Mouse (Mus musculus) hematopoietic multipotent progenitor cell, adult 10-12 weeks (in vitro differentiated cells): ENCODE measurements around the gene Cklf. TPM values are rescaled to one million over a fixed set of nuclear protein-coding genes. Genes with fewer than 3 reads are reported as not detected.

Experiments used
- polyA plus RNA-seq: library from polyadenylated mRNA; stranded (reverse); fragments of >175 nt; gene quantifications from 2 replicates; pipeline ENCODE4 v1.2.3, GENCODE M21; 2012; ENCODE audit warnings: low replicate concordance

Cklf gene
- polyA plus RNA-seq, result 11.3 and 21.4 TPM in 2 replicates

DNA sequence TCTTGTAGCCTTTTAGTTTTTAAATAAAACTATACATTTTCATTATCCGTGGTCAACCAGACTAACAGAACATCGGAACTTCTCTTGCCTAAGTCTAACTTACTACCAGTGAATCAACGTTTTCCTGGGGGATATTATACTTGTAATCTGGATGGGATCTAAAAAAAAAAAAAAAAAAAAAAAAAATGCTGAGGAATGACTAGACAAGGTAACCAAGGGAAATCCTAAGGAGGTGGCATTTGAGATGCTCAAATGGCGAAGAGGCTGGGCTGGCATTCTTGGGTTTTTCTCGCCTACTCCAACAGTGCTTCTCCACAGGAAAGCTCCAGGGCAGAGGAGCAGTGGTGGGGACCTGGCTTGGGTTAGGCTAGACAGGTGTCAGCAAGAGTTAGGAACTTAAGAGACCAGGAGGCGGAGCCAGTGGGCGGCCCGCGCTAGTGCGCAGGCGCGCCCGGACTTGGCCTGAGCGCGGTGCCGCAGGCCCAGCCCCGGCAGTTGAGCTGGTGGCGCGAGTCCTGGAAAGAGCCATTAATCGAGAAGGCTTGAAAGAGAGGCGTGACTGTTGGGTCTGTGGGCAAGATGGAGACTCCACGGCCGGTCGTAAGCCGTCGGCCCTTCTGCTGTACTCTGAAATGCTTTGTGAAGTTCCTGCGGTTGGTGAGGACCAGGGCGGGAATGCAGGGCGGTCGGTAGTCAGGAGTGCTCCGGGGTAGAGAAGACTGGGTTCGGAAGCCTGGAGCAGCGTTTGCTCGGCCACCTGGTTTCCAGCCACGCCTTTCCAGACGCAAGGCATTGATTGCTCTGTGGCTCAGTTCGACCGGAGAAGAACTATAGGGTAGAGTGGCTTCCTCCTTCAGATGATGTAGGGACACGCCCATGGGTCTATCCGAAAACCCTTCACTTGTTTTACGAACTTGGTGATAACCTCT is at the start of gene Cklf:
TSS of gene Cklf (plus strand) at position 423 of the 929 bp plus-strand sequence.

DNA sequence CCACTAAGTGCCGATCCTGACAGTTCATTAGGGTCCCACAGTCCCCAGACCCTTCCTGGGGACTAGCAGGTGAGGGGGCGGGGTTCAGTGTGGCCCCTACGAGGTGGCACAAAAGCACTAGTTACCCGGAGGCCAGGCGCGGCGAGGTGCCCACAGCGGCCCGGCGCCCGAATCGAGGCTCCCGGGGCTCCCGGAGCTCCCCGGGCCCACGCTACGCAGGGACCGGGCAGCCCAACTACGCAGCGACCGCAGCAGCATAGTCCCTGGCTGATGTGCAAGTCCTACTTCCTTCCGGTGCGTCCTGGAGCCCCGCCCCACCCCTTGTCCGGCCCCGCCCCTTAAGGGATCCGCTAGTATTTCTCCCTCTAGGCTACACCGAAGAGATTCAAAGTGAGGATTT is 2.4 kb upstream of the Cklf start, which contains the start of gene Tk2:
TSS of gene Tk2 (minus strand) at position 283 of the 400 bp plus-strand sequence.

GRCm38 (mm10) chr8:104293081-104293480 is 42.4 kb downstream of the Cklf start, which contains the start of gene Cmtm2a:
Gene Cmtm2a (minus strand): TSS chr8:104293181.

GRCm38 (mm10) chr8:104309441-104310155 is 58.9 kb downstream of the Cklf start, which contains the start of the genes Gm45711 and Cmtm1:
Gene Gm45711 (minus strand): TSS chr8:104310081.
Gene Cmtm1 (minus strand): TSS chr8:104310145.

Other genes with a start within 250 kb of the Cklf start
- 1.2 and 5.4 TPM in 2 replicates for gene Cdh5, start 149.2 kb upstream of the Cklf start, polyA plus RNA-seq
- 0.13 TPM in 1 of 2 replicates, not detected in the other for gene Bean1, start 80.4 kb upstream of the Cklf start, polyA plus RNA-seq
- gene Tk2, start 2.3 kb upstream of the Cklf start, polyA plus RNA-seq, result 71.7 and 79.9 TPM in 2 replicates
- 0.25 TPM in 1 of 2 replicates, not detected in the other for gene Cmtm2a, start 42.3 kb downstream of the Cklf start, polyA plus RNA-seq
- not detected in 2 replicates for gene Gm45711, start 59.2 kb downstream of the Cklf start, polyA plus RNA-seq
- not detected in 2 replicates for gene Cmtm1, start 59.3 kb downstream of the Cklf start, polyA plus RNA-seq
- not detected in 2 replicates for gene Gm11020, start 70.7 kb downstream of the Cklf start, polyA plus RNA-seq
- not detected in 2 replicates for gene Cmtm2b, start 71.4 kb downstream of the Cklf start, polyA plus RNA-seq
- 59.0 and 140 TPM in 2 replicates for gene Cmtm3, start 88.5 kb downstream of the Cklf start, polyA plus RNA-seq
- gene Cmtm4, start 144.9 kb downstream of the Cklf start, polyA plus RNA-seq, result 3.1 and 4.1 TPM in 2 replicates
- 24.9 and 26.6 TPM in 2 replicates for gene Dync1li2, start 192.2 kb downstream of the Cklf start, polyA plus RNA-seq